Mouse (Mus musculus) liver, postnatal 0 days (tissue): Measurements from ENCODE around the gene Grap.

Experiments used
- CTCF ChIP-seq: sonication (generic); IDR thresholded peaks from 2 replicates; pipeline ENCODE4 v1.5.1; 2016; ENCODE audit warnings: antibody characterized with exemption, low read depth
- EP300 ChIP-seq: IDR thresholded peaks from 2 replicates; pipeline ENCODE4 v1.6.1; 2016; ENCODE audit warnings: antibody characterized with exemption, low read depth, mild to moderate bottlenecking

DNA sequence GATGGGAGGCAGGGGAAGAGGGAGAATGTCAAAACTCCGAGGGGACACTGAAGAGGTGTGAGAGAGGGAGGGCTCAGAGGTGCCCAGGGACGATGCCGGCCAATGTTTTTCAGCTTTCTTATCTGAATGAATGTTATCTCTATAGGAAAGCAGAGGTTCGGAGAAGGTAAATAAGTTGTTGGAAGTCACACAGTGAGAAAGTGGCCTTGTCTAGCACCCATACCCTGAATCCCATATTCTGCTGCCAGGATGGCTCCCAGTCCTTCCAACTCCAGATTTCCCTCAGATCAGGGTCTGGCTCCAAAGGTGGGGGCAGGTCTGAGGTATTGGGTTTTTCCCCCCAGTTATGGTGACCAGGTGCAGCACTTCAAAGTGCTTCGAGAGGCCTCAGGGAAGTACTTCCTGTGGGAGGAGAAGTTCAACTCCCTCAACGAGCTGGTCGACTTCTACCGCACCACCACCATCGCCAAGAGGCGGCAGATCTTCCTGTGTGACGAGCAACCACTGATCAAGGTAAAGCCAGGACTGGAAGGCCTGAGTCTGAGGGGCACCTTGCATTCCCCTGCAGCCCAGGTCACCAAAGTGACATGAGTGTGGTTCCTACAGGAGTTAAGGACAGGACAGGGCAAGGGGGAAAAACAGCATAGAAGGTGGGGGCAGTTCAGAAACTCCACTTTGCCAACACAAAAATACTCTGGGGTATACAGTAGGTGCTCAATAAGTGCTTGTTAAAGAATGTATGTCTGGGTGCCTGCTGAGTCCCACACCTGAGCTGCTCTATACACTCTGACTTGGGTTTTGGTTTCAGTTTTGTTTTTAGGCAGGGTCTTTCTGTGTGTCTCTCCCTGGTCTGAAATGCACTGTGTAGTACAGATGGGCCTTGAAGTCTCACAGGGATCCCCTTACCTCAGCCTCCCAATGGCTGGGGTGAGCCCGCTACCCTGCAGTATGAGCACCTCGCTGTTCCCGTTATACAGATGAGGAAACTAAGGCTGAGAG lies 16.7 kb downstream of the Grap start:
- TF ChIP-seq CTCF, result no peak
- TF ChIP-seq EP300, result no peak
